Mouse (Mus musculus): Measurements from ENCODE around the gene Slc2a8.

Gene Slc2a8

GRCm38 (mm10) chr2:32981725-32982271, at the start of gene Slc2a8:
TSS of gene Slc2a8 (minus strand) at chr2:32982083.
- whole genome bisulfite sequencing, result under 1% methylated on average over 50 of the region's 50 CpGs

DNA sequence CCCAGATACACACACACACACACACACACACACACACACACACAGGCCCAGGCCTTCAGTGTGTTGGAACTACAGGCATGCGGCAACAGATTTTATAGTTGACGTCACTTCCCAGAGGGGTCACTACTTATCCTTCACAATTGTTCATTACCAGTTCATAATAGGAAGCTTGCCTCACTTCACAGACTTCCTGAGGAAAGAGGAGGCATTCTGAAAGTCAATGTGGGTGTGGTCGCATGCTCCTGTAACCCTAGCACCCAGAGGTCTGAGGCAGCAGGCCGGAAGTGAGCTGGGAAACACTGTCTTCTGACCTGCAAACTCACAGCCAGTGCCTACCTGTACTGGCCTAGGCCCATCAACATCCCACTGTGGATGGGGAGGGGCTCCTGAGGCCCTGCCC, 43.2 kb upstream of the Slc2a8 start:
- 79% methylated on average over 4 of the region's 4 CpGs for WGBS

DNA sequence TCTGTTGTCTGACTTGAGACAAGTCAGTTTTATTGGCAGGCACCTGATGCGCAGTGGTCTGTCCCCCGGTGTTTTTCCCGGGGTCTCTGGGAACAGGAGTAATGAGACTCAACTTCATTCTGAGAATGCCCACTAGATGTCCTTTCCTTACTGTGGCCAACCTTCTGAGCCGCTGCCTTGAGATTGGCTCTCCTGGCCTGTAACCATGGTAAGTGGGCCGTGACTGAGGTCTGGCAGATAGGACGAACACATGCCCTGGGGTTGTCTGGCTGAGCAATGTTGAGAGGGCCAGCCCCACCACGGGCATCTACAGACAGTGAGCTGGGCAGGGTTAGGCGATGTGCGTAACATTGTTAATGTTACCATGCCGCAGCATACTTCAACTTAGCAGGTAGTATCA, 42.7 kb upstream of the Slc2a8 start:
- WGBS, result 68% methylated on average over 10 of the region's 10 CpGs

DNA sequence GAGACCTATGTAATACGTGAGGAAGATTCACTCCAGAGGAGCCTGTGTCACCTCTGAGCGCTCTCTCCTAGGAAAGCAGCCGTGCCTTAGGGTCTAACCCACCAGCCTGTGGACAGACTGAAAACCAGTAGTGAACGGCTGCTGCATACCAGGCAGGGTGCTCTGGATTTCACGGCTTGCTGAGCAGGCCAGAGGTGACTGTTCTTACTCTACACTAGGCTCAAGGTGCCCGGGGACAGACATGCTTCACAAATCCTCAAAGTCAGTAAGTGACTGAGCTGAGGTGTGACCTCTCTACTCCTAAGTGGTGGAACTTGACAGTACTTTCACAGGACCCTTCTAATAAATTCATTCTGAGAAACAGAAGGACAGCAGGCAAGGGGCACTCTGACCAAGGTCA, 41.0 kb upstream of the Slc2a8 start:
- WGBS, result 86% methylated on average over 6 of the region's 6 CpGs

GRCm38 (mm10) chr2:33018026-33018425, 36.1 kb upstream of the Slc2a8 start:
- WGBS, result 45% methylated on average over 6 of the region's 6 CpGs

DNA sequence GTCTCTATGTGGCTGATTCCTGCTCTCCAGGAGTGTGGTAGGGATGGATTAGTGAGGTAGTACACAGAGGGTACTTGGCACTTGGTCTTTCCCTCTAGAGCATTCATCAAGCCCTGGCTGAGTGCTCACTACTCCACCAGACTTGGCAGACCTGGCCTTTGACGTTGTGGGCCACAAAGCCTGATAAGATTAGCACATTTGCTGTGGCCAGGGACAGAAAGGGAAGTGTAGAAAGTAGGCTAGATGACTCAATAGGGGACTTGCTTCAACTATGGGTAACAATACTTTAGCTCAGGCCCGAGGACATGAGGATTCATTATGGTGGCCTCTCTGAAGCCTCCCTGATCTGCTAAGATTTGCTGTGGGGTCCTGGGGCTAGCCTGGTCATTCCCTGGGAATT, 35.3 kb upstream of the Slc2a8 start:
- 64% methylated on average over 2 of the region's 2 CpGs for WGBS

DNA sequence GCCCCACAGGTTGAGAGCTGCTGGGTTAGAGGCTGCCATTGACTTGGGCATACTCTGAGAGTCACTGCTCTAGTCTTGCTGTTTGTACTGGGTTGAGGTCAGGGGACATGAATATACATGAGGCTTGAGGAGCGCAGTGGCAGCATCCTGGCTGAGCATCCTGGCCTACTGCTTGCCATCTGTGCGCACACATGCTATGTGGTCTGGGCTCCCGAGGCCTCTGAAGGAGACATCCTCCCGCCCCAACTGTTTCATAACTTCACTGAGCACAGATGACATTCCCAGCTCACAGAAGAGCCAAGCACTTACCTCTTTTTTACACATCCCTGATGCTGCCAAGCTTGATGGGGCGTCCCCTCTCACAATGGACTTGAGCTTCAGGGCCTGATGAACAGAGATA, 33.0 kb upstream of the Slc2a8 start:
- WGBS, result 55% methylated on average over 5 of the region's 5 CpGs

GRCm38 (mm10) chr2:33009055-33009454, 27.2 kb upstream of the Slc2a8 start:
- WGBS, result 83% methylated on average over 4 of the region's 4 CpGs

- 30% methylated on average over 5 of the region's 5 CpGs for WGBS
Measured at GRCm38 (mm10) chr2:33005041-33005440, 23.2 kb upstream of the Slc2a8 start.

GRCm38 (mm10) chr2:33002144-33002543, 20.3 kb upstream of the Slc2a8 start:
- WGBS, result 64% methylated on average over 7 of the region's 7 CpGs

GRCm38 (mm10) chr2:32999752-33000151, 17.9 kb upstream of the Slc2a8 start:
- 68% methylated on average over 2 of the region's 2 CpGs for WGBS

- WGBS, result 78% methylated on average over 4 of the region's 4 CpGs
Measured at GRCm38 (mm10) chr2:32997792-32998191, 15.9 kb upstream of the Slc2a8 start.

DNA sequence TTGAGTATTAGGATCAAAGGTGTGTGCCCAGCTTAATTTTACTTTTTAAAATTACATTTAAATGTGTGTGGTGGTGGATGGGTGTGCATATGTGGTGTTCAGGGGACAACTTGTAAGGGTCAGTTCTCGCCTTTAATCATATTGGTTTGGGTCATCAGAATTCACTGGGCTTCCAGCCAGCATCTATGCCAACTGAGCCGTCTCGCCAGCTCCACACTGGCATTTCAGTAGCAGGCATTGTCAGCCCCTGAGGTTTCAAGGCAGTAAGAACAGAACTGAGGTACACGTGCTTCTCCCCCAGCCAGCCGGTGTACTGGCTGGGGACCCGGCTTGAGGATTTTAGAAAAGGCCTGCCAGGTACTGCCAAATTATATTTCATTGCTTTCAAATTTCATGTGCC, 15.2 kb upstream of the Slc2a8 start:
- 37% methylated on average over 6 of the region's 6 CpGs for WGBS

GRCm38 (mm10) chr2:32992130-32992529, 10.2 kb upstream of the Slc2a8 start:
- 50% methylated on average over 6 of the region's 6 CpGs for WGBS

- 69% methylated on average over 13 of the region's 13 CpGs for WGBS
Measured at GRCm38 (mm10) chr2:32990167-32990832, 8.4 kb upstream of the Slc2a8 start.

GRCm38 (mm10) chr2:32989376-32989775, 7.5 kb upstream of the Slc2a8 start:
- WGBS, result 63% methylated on average over 3 of the region's 3 CpGs

- WGBS, result 76% methylated on average over 8 of the region's 8 CpGs
Measured at GRCm38 (mm10) chr2:32985844-32986243, 4.0 kb upstream of the Slc2a8 start.

- 33% methylated on average over 6 of the region's 6 CpGs for WGBS
Measured at GRCm38 (mm10) chr2:32983617-32984016, 1.7 kb upstream of the Slc2a8 start.

GRCm38 (mm10) chr2:32982700-32983099, 817 bp upstream of the Slc2a8 start:
- WGBS, result under 1% methylated on average over 4 of the region's 4 CpGs

DNA sequence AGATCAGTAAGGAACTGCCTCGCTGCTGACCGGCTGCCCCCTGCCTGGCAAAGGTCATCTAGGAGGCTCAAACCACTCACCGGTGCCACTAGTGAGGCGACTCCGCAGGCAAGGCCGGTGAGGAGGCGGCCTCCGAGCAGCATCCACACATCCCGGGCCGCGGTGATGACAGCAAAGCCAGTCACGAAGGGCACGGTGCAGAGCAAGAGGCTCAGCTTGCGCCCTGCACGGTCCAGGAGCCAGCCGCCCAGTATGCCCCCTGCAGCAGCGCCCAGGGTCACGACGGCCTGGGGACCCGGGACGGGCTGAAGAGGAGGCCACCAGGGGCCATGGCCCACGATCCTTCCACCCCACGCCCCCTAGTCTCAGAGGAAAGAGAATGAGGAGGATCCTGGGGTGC, 602 bp downstream of the Slc2a8 start:
- WGBS, result 2% methylated on average over 23 of the region's 23 CpGs

DNA sequence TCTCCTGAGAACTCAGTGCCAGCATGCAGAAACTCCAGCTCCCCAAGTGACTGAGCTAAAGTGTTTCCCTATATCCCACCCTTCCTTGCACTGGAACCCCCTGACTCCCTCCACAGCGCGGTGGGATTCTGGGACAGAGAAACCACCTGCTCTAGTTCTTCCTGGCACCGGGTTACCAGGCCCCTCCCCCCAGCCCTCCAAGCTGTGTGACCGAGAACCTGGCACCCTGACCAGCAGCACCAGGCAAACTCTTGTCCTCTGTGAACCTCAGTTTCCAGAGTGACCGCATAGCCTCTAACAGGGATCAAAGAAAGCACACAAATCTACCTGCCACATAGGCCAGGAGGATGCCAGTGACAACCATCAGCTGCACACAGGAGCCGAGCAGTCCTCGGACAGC, 2.2 kb downstream of the Slc2a8 start:
- 82% methylated on average over 7 of the region's 7 CpGs for WGBS

DNA sequence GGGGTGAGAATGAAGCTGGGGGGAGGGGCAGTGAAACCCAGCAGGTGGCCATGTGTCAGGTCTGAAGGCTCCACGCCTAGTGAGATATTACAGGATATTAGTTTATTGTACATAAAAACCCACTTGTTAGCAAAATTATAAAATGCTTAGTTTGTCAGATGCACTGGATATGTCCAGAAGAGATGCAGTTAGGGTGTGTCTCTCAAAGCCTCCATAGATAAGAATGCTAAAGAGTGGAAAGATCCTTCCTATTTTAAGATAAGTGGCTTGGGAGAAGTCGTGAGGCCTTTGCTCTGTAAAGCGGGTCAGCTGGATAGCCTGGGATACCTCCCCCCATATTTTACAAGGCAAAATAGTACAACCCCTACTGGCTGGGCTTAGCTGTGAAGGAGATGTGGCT, 3.2 kb downstream of the Slc2a8 start:
- WGBS, result 72% methylated on average over 3 of the region's 3 CpGs

DNA sequence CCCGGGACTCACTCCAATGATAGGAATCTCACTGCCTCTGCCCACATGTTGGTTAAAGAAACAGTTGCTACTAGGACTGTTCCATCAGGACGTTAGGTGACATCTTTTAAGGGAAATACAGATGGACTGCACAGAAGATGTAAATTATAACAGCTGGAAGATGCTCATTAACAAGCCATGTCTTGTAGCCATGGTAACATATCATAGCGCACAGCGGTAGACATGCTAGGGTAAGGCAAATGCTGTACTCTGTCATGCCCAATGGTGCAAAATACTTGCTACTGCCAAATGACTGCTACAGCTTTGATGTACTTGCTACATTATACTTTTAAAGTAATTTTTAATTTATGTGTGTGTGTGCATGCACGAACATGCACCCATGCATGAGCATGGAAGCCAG, 4.8 kb downstream of the Slc2a8 start:
- 61% methylated on average over 5 of the region's 5 CpGs for WGBS

GRCm38 (mm10) chr2:32974216-32974615, 7.7 kb downstream of the Slc2a8 start:
- WGBS, result 88% methylated on average over 8 of the region's 8 CpGs

All from cerebral cortex, adult 2 months (tissue).